Mouse (Mus musculus) liver, postnatal 0 days (tissue): ENCODE results near the gene Eepd1. TPM values are rescaled to one million over a fixed set of nuclear protein-coding genes. Genes with fewer than 3 reads are reported as not detected.

Experiments
- ATAC-seq: fragments of 200-750 bp; cut with Nextera tagmentation; 2 replicates; pipeline ENCODE4 v1.8.0; 2017; ENCODE audit warnings: mild to moderate bottlenecking, moderate library complexity
- DNase-seq: peaks from one replicate; pipeline ENCODE4 v3.0.0-alpha.2; 2016
- H3K27ac ChIP-seq: fragments of 300-500 bp; sonication (generic); 2 replicates; pipeline ENCODE4 v1.5.1; 2014; ENCODE audit warnings: antibody characterized with exemption, moderate library complexity, mild to moderate bottlenecking, low read depth
- H3K27me3 ChIP-seq: fragments of 300-500 bp; sonication (generic); 2 replicates; pipeline ENCODE4 v1.6.1; 2014; ENCODE audit warnings: low read length, control low read depth, mixed read lengths; ENCODE audit not compliant: insufficient read depth
- H3K36me3 ChIP-seq: fragments of 300-500 bp; sonication (generic); replicated peaks from 2 replicates; pipeline ENCODE4 v1.6.1; 2014; ENCODE audit warnings: mild to moderate bottlenecking, control low read depth, low read length, moderate library complexity, mixed read lengths; ENCODE audit not compliant: insufficient read depth
- H3K4me1 ChIP-seq: fragments of 300-500 bp; sonication (generic); 2 replicates; pipeline ENCODE4 v1.6.1; 2014; ENCODE audit warnings: antibody characterized with exemption, mild to moderate bottlenecking, control low read depth; ENCODE audit not compliant: insufficient read depth
- H3K4me2 ChIP-seq: fragments of 300-500 bp; sonication (generic); 2 replicates; pipeline ENCODE4 v1.6.1; 2014; ENCODE audit warnings: low read depth, mild to moderate bottlenecking, low read length, moderate library complexity, mixed read lengths
- H3K4me3 ChIP-seq: fragments of 300-500 bp; sonication (generic); 2 replicates; pipeline ENCODE4 v1.5.1; 2014; ENCODE audit warnings: low read depth, low read length
- H3K9ac ChIP-seq: fragments of 300-500 bp; sonication (generic); replicated peaks from 2 replicates; pipeline ENCODE4 v1.6.1; 2014; ENCODE audit warnings: mild to moderate bottlenecking, moderate library complexity
- H3K9me3 ChIP-seq: fragments of 300-500 bp; sonication (generic); 2 replicates; pipeline ENCODE4 v1.6.1; 2016; ENCODE audit warnings: mild to moderate bottlenecking, control low read depth, low read length, mixed read lengths
- CTCF ChIP-seq: sonication (generic); IDR thresholded peaks from 2 replicates; pipeline ENCODE4 v1.5.1; 2016; ENCODE audit warnings: antibody characterized with exemption, low read depth
- EP300 ChIP-seq: IDR thresholded peaks from 2 replicates; pipeline ENCODE4 v1.6.1; 2016; ENCODE audit warnings: antibody characterized with exemption, low read depth, mild to moderate bottlenecking
- WGBS: fragments of 180-500 bp; shearing (Covaris S2); extraction: QIAGEN DNeasy Blood & Tissue Kit; methylation state at CpG from one replicate; pipeline ENCODE4 v1.1.7; 2014; ENCODE audit not compliant: insufficient replicate concordance; 5-methylcytosine and 5-hydroxymethylcytosine counted together
- polyA plus RNA-seq: library from polyadenylated mRNA; unstranded; fragments of >200 nt; fragmentation: Nextera tagmentation; extraction: Ambion mirVana; gene quantifications from 2 replicates; pipeline ENCODE4 v1.2.1, GENCODE M21; 2015

Gene Eepd1
- polyA plus RNA-seq, 1 experiment from 2014 or later, result 7.6 TPM

- Histone ChIP-seq H3K4me3 (no peak overlapping the region), H3K4me2 (no peak overlapping the region), H3K9me3 (no peaks in the 10 kb centered on the region), H3K4me1 (peaks cover 21% of the 10 kb centered on the region), H3K27me3 (no peaks in the 10 kb centered on the region), H3K27ac (no peak overlapping the region), H3K9ac (no peak overlapping the region), H3K36me3 (no peaks in the 10 kb centered on the region)
- 58% methylated on average over 3 of the region's 3 CpGs for WGBS
- TF ChIP-seq CTCF, result no peak
- no peak for TF ChIP-seq EP300
- ATAC-seq (no peak), DNase-seq (no peak)
These were observed 27.5 kb downstream of the Eepd1 start for GRCm38 (mm10) chr9:25508825-25509224.

- H3K4me2 ChIP-seq, result no peak overlapping the region
- peaks cover 13% of the 10 kb centered on the region; the same call in 1 of the 2 replicates for H3K4me1 ChIP-seq
- H3K4me3 ChIP-seq, result no peak overlapping the region
- TF ChIP-seq EP300 (no peak), CTCF (no peak)
- no peak overlapping the region for H3K27ac ChIP-seq
- DNase-seq (no peak), ATAC-seq (peak; percentile 30; the same call in 1 of the 2 replicates)
- H3K9me3 ChIP-seq, result no peaks in the 10 kb centered on the region
- no peaks in the 10 kb centered on the region for H3K36me3 ChIP-seq
- WGBS, result 61% methylated on average over 11 of the region's 11 CpGs
- H3K9ac ChIP-seq, result no peak overlapping the region
- H3K27me3 ChIP-seq, result no peaks in the 10 kb centered on the region
These were observed 29.2 kb downstream of the Eepd1 start for GRCm38 (mm10) chr9:25510572-25510971.

- Histone ChIP-seq H3K4me3 (no peak overlapping the region), H3K9ac (no peak overlapping the region), H3K27ac (no peak overlapping the region), H3K36me3 (no peaks in the 10 kb centered on the region), H3K27me3 (no peaks in the 10 kb centered on the region), H3K4me1 (peaks cover 12% of the 10 kb centered on the region; the same call in 1 of the 2 replicates), H3K9me3 (no peaks in the 10 kb centered on the region), H3K4me2 (no peak overlapping the region)
- DNase-seq, result peak; percentile 44
- WGBS, result 54% methylated on average over 2 of the region's 2 CpGs
- ATAC-seq, result no peak
- TF ChIP-seq CTCF (no peak), EP300 (no peak)
These were observed 31.7 kb downstream of the Eepd1 start for GRCm38 (mm10) chr9:25513050-25513449.

- DNase-seq, result no peak
These were observed 32.2 kb downstream of the Eepd1 start for GRCm38 (mm10) chr9:25513556-25513955.

GRCm38 (mm10) chr9:25516640-25517039 lies 35.3 kb downstream of the Eepd1 start:
- TF ChIP-seq EP300 (no peak), CTCF (no peak)
- Histone ChIP-seq H3K27me3 (no peaks in the 10 kb centered on the region), H3K27ac (no peak overlapping the region), H3K4me1 (peaks cover 10% of the 10 kb centered on the region; the same call in 1 of the 2 replicates), H3K4me2 (no peak overlapping the region), H3K9me3 (no peaks in the 10 kb centered on the region), H3K9ac (no peak overlapping the region), H3K4me3 (no peak overlapping the region), H3K36me3 (no peaks in the 10 kb centered on the region)
- WGBS, result 72% methylated on average over 7 of the region's 7 CpGs
- ATAC-seq (no peak), DNase-seq (no peak)

More at GRCm38 (mm10) chr9:25513556-25513955, 32.2 kb downstream of the Eepd1 start:
- no peaks in the 10 kb centered on the region for H3K36me3 ChIP-seq
- WGBS, result 69% methylated on average over 3 of the region's 3 CpGs
- H3K4me2 ChIP-seq, result no peak overlapping the region
- no peak overlapping the region for H3K4me3 ChIP-seq
- no peak for TF ChIP-seq CTCF
- no peak for TF ChIP-seq EP300
- no peaks in the 10 kb centered on the region for H3K9me3 ChIP-seq
- H3K27me3 ChIP-seq, result no peaks in the 10 kb centered on the region
- ATAC-seq, result no peak
- no peak overlapping the region for H3K27ac ChIP-seq
- H3K9ac ChIP-seq, result no peak overlapping the region
- H3K4me1 ChIP-seq, result peaks cover 12% of the 10 kb centered on the region; the same call in 1 of the 2 replicates

GRCm38 (mm10) chr9:25517982-25518381 lies 36.6 kb downstream of the Eepd1 start:
- TF ChIP-seq CTCF, result no peak
- no peak for TF ChIP-seq EP300
- Histone ChIP-seq H3K4me1 (peaks cover 9% of the 10 kb centered on the region; the same call in 1 of the 2 replicates), H3K9ac (no peak overlapping the region), H3K27ac (no peak overlapping the region), H3K4me2 (no peak overlapping the region), H3K4me3 (no peak overlapping the region), H3K27me3 (no peaks in the 10 kb centered on the region), H3K9me3 (no peaks in the 10 kb centered on the region), H3K36me3 (no peaks in the 10 kb centered on the region)
- WGBS, result 75% methylated on average over 4 of the region's 4 CpGs
- DNase-seq (no peak), ATAC-seq (no peak)
